Mouse (Mus musculus) cerebellum, adult 11 months (tissue): ENCODE measurements at regions not wholly inside any gene's neighbourhood (a gene's known extent, or its start where the extent isn't known, plus 50 kb on each side); places are given as distances from the start of the nearest gene placed in this dataset.

Experiments
- DNase-seq: peaks from one replicate; pipeline ENCODE4 v3.0.0; 2022

GRCm38 (mm10) chr10:100685748-100686147, 95.5 kb downstream of the 1700017N19Rik start:
- DNase-seq, result no peak

DNA sequence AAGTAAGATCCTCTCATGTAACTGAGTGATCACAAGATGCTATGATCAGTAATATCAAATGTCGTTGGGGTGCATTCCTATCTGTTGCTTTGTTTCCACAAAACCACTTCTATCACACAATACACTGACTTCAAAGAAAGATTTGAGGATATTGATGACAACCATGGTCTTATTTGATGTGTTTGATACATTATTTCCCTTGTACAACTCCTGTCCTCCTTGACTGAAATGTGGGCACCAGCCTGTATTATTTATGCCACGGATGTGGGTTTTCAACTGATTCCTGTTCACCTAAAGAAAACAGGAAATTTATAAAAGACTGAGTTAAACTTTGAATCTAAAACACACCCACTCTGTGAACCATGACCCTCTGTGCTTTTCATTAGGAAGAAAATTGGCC, 105.7 kb downstream of the 1700017N19Rik start:
- DNase-seq, result no peak

DNA sequence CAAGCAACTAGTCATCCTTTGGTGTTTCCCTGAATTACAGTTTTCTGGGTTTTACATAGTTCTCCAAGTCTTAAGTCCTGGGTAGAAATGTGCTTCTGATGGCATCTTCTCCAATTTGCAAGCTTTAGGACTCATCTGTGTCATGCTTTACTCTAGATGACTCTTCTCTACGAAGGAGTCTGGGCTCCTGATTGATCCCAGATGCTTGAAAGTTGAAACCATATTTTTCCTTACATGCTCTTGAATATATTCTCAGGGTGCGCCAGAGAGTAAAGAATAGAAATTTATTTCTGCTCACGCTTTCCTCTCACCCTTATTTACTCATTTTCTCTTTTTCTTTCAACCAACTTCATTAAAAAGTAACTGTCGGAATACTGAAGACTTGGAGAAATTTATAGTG, 108.9 kb downstream of the 1700017N19Rik start:
- no peak for DNase-seq

DNA sequence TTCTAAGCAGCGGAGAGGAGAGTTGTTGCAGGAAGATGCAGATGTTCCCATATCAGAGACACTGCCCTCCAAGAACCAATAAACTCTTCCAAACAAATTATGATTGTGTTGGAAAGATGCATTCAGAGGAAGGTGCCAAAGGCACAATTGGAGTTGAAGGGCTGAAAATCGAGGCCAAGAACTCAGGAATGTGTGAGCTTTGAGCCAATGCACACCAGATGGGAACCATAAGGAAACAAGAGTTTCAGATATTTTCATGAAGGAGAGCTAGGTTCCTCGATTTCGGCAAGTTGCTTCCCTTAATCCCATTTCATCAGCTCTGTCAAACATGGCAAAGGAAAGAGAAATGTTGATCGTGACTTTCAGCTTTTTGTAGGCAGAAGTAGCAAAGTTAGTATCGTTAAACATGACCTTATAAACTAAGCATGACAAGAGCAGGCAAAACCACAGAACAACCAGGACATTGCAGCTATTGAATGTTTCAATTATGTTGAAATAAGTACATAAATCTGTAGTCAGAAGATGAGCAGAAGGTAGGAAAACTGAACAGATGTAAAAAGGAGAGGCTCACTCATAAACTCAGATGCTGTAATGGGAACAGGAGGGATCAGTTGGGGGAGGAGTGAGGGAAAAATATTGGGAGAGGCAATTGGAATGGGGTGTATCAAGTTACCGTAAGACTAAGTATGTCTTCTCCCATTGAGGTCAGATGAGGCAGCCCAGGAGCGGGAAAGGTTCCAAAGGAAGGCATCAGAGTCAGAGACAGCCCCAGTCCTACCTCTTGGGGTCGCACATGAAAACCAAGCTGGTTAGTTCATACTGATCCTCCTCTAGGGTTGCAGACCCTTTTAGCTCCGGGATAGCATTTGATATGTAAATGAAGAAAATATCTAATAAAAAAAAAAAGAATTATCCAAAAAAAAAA, 110.3 kb downstream of the 1700017N19Rik start:
- DNase-seq, result no peak

- DNase-seq, result no peak
Observed at GRCm38 (mm10) chr10:100701938-100702337, 111.7 kb downstream of the 1700017N19Rik start.

DNA sequence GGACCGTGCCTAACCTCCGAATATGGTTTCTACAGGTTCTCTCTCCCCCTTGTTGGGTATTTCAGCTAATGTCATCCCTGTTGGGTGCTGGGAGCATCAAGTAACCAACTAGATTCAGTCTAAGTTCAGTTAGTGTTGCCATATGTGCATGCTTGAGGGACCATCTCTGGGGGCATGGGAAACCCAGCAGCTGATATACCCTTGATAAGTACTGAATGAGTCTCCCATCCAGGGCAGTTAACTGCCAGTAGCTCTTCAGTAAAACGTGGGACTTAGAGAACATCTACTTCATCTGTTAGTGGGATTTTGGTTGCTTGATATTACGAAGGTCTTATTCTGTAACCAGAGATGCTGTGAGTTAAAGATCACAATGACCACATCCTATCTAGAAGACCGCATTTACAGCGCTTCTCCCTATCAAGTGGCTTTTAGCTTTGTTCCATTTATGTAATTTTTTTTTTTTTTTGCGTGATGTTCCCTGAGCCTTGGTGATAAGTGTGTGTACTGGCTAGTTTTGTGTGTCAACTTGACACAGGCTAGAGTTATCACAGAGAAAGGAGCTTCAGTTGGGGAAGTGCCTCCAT, 125.9 kb downstream of the 1700017N19Rik start:
- DNase-seq, result no peak

DNA sequence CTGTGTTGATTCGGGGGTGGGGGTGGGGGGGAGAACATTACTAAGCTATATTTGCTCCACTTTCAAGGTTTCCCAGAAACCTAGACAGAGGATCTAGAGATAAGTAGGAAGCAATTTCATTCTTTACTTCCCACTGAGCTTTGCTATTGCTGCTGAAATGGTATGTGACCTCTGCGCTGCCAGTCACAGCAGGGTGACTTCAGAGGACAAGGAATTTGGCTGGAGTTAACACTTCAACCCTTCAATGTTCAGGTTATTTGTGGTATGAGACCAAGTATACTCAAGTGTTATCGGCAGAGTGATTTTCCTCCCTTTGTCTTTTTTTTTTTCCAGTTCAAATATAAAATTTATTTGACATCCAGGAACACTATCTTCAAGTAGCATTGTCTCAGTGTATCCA, 128.3 kb downstream of the 1700017N19Rik start:
- DNase-seq, result no peak

- DNase-seq, result no peak
Observed at GRCm38 (mm10) chr10:100741269-100741668, 151.0 kb downstream of the 1700017N19Rik start.

DNA sequence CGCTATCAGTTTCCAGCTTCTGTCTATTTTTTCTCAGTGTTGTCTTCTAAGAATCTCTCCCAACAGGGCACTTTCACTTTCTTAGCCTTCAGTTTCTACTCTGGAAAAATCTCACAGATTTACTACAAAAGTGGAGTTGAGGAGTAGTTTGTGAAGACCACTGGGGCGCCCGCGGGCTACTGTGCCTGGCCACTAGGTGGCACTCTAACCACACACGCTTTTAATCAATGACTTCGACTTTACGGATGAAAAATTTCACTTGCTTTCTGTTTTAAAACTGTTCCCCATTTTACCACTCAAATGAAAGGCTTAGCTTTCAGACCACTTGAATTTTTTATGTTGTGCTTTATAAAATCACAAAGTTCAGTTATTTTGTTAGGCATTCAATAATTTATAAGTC, 151.8 kb downstream of the 1700017N19Rik start:
- peak; percentile 12 for DNase-seq

- no peak for DNase-seq
Observed at GRCm38 (mm10) chr10:100746151-100746550, 155.9 kb downstream of the 1700017N19Rik start.

- DNase-seq, result no peak
Observed at GRCm38 (mm10) chr10:100754957-100755356, 164.7 kb downstream of the 1700017N19Rik start.

DNA sequence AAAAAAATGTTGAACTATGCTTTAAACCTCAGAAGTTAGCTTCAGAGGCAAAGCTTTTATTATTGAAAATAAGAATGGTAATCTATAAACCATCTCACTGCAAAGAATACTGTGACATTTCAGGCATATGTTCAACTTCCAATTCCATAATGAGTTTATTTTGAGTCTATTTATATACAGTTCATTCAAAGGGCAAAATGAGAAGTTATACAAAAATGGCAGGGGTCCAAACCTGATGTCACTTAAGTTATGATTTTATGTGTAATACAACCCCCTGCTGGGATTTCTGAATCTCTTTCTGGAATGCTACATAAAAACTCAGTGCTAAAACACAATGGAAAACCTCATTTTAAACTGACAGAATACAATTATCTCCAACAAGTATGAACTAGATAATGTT, 184.0 kb downstream of the 1700017N19Rik start:
- DNase-seq, result no peak

- DNase-seq, result no peak
Observed at GRCm38 (mm10) chr10:100792166-100792565, 201.9 kb downstream of the 1700017N19Rik start.

DNA sequence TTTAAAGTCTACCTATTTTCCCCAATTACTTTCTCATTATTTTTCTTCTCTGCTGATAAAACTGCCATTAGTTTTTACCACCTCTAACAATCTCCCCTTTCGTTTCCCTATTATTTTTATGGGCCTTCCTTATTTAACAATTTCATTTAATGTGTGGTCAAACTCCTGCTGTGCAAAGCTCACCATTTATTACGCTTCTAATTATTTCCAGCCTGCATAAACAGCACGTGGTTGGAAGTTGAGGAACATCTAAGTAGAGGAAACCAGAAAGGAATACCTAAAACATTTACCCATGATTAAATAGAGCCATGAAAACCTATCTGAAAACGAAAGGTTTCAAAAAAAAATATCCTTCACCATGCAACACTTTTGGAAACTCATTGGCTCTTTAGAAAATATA, 202.3 kb downstream of the 1700017N19Rik start:
- DNase-seq, result no peak

GRCm38 (mm10) chr10:100795215-100795972, 205.1 kb downstream of the 1700017N19Rik start:
- DNase-seq, result no peak

GRCm38 (mm10) chr10:100811639-100812038, 221.4 kb downstream of the 1700017N19Rik start:
- no peak for DNase-seq

- DNase-seq, result no peak
Observed at GRCm38 (mm10) chr10:100834794-100835193, 244.5 kb downstream of the 1700017N19Rik start.

DNA sequence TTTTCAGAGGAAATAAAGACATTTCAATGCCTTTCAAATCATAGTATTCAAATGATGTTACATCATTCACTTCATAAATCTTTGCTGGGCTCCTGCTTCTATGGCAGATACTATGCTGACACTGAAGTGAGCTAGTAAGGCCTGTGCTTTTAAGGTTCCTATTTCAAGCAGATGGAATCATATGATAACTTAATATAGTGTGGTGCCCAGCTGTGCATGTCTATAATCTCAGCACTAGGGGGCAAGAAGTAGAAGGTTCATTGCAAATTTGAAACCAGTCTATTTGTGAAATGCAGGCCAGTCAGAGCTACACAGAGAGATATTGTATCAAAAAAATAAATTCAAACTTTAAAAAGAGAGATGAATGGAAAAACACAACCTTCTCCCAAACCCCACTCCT, 262.9 kb downstream of the 1700017N19Rik start:
- no peak for DNase-seq

- DNase-seq, result no peak
Observed at GRCm38 (mm10) chr10:100856509-100856908, 266.2 kb downstream of the 1700017N19Rik start.

DNA sequence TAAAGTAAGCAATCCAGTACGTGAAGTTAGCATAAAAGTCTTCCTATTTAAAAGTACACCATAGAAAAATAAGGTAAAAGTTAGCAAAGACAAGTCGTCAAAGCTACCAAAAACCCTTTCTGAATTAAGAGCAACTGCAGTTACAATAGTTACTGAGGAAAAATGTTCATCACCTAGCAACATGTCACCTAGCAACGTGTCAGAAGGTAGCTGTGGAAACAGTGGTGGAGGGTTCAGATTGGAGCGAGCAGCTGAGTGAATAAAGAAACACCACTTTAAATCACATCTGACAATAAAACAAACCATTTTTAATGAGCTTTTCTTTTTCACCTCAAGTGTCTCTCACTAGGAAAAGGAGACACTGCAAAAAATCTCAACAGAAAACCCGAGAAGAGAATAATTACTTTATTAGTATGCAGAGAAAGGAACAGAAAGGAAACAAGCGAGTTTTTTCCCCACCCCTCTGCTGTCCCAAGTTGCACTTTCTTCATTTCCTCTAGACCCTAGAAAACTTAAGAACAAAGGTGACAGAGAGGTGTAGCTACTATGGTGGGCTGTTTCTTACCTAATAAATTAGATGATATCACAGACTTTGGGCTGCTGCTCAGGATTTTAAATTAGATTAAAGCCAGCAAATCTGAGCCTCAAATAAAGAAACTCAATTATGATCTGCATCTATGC, 275.4 kb downstream of the 1700017N19Rik start:
- DNase-seq, result no peak

DNA sequence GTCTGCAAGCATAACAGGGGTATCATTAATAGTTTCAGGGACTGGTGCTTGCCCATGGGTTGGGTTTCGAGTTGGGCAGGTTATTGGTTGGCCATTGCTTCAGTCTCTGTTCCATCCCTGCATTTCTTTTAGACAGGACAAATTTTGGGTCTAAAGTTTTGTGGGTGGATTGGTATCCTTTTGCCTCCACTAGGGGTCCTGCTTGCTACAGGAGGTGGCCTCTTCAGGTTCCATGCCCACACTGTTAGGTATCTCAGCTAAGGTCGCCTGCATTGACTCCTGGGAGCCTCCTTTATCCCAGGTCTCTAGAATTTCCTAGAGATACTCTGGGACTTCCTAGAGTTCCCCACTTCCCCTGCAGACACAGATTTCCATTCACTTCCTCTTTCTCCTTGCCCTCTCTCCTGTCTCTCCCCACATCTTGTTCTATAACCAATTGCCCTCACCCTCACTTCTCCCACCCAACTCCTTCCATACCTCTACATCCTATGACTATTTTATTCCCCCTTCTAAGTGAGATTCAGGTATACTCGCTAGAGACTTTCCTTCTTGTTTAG, 278.2 kb downstream of the 1700017N19Rik start:
- no peak for DNase-seq

DNA sequence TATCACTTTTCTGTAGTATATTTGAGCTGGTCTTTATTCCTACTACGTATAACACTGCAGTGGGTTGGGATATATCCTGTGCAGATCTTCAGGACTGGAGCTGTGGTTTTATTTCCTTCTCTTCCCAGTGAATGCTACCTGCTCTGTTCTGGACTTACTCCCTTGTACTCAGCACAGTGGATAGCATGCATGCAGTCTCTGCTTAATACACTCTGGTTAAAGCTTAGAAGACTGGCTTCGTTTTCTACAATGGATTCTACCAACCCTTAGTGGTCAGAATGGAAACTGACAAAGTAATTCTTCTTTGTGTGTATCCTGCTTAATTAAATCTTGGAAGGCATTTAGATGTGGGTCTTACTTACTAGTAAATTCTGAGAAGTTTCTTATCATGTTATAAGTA, 292.3 kb downstream of the 1700017N19Rik start:
- DNase-seq, result no peak

DNA sequence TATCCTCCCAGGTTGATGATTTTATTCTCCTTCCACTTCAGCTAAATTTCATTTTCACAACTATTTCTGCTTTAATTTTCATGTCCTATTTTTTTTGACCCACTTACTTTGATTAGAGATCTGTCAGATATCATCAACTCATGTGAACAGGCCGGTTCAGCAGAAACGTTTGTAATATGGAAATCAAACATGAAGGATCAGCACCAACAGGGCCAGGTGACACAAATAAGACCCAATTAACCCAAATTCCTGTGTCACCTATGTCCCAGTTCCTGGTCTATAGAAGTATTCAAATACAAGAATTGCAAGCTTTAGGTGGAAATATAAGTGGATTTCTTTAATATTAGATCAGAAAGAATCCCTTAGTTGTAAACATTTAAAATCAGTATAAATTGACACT, 332.7 kb downstream of the 1700017N19Rik start:
- DNase-seq, result no peak
